Mouse (Mus musculus) C2C12 (cell line): ENCODE measurements around the gene Clybl.

Source experiments
- CEBPB ChIP-seq: IDR thresholded peaks from one replicate; pipeline ENCODE4 v1.6.1; 2011; ENCODE audit warnings: low read depth, mild to moderate bottlenecking, control low read depth, moderate library complexity
- CTCF ChIP-seq: IDR thresholded peaks from one replicate; pipeline ENCODE4 v1.5.1; 2011; ENCODE audit not compliant: control insufficient read depth, insufficient read depth, insufficient read length
- MAX ChIP-seq: IDR thresholded peaks from one replicate; pipeline ENCODE4 v1.6.1; 2011; ENCODE audit warnings: mild to moderate bottlenecking, control low read depth
- MYOD1 ChIP-seq: IDR thresholded peaks from one replicate; pipeline ENCODE4 v1.6.1; 2011; ENCODE audit warnings: low read depth; ENCODE audit not compliant: control insufficient read depth, insufficient read length
- USF1 ChIP-seq: IDR thresholded peaks from one replicate; pipeline ENCODE4 v1.6.1; 2011; ENCODE audit warnings: low read depth, mild to moderate bottlenecking, control low read depth, moderate library complexity

DNA sequence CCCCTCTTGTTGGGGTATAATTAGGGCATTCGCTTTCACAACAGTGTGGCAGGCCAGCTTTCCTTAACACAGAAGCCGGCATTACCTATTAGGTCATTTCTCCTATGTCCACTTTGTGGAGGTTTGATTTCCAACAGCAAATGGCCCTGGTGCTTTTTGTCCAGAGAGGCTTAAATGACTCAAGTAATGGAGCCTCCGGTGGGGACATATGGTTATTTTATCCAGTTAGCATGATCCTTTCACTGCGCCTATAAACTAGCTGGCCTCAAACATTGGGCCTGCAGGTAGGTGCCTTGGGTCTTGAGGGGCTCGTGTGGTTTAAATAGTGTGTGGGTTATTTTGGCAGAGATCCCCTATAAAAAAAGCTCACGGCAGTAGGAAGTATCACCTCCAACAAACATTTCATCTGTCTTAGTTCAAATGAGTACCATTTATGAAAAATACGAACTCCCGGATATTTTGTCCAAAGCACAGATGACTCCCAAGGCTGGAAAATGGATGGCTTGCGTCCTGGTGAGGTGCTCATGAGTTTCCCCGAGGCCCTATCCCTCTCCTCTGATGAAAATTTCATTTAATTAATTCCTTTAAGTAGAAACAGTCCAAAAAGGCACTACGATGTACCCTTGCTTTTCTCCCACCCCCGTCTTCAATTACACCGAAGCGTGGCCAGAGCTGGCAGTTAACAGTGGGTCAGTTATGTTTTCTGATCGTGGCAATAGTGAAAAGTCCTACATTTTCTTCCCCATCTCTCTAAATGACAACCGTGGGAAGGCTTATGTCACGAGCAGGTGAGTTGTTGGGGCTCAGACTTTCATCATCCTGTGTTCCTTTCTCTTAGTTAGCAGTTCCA is 205.0 kb downstream of the Clybl start:
- TF ChIP-seq CTCF (no peak), USF1 (no peak), MYOD1 (no peak), CEBPB (no peak), MAX (no peak)
